8 mouse cellular contexts compared by ENCODE assay signal in genomic region chr2:146835241-146835990, GRCm38 (mm10). TPM values are rescaled to one million over a fixed set of nuclear protein-coding genes. Genes with fewer than 3 reads are reported as not detected.
DNase-seq lines count a peak whose midpoint lies in the region; ATAC-seq lines count a peak whose summit lies in the region.
"Had no signal": no experiment of that assay in that cellular context is flagged by ENCODE, and none has a peak within 500 bp of the region (broad histone marks: within the 10 kb centered on the region; RNA-seq: fewer than 3 reads in every experiment).

No protein-coding gene starts in this region.

- H3K27me3 ChIP-seq in liver, embryonic 13.5 days: peaks cover 92% of the 10 kb centered on the region
- H3K27me3 ChIP-seq in liver, embryonic 12.5 days (replicated peaks): peaks cover 91% of the 10 kb centered on the region
- peaks cover 90% of the 10 kb centered on the region for H3K27me3 ChIP-seq in embryonic facial prominence, embryonic 15.5 days

- H3K27ac ChIP-seq in liver, embryonic 13.5 days: no peak overlapping the region
- H3K27ac ChIP-seq in liver, embryonic 12.5 days: no peak overlapping the region
- H3K27ac ChIP-seq in embryonic facial prominence, embryonic 15.5 days (replicated peaks): no peak overlapping the region
- H3K27ac ChIP-seq: liver, embryonic 15.5 days had no signal

- 5% methylated on average over 20 of the region's 20 CpGs for WGBS in liver, embryonic 13.5 days (ENCODE audit: insufficient replicate concordance)
- 4% methylated on average over 20 of the region's 20 CpGs for WGBS in liver, embryonic 12.5 days (ENCODE audit: insufficient replicate concordance)
- 4% methylated on average over 20 of the region's 20 CpGs for WGBS in embryonic facial prominence, embryonic 15.5 days

- H3K36me3 ChIP-seq in liver, embryonic 13.5 days: no peaks in the 10 kb centered on the region
- no peaks in the 10 kb centered on the region for H3K36me3 ChIP-seq in liver, embryonic 12.5 days
- H3K36me3 ChIP-seq in embryonic facial prominence, embryonic 15.5 days: no peaks in the 10 kb centered on the region
- H3K36me3 ChIP-seq: liver, embryonic 15.5 days had no signal

- ATAC-seq in liver, embryonic 13.5 days (ENCODE audit: low read depth): no peak
- no peak for ATAC-seq in liver, embryonic 12.5 days
- ATAC-seq in embryonic facial prominence, embryonic 15.5 days (ENCODE audit: insufficient number of reproducible peaks, low FRiP score, low TSS enrichment, low read depth): 0 out of 2 replicates have a peak, but pooled peaks have one; percentile 24
- no peak for ATAC-seq in monocyte, adult 5-6 weeks (replicated peaks; ENCODE audit: insufficient number of reproducible peaks, low FRiP score, low TSS enrichment, poor library complexity, severe bottlenecking)

- no peak overlapping the region for H3K9ac ChIP-seq in liver, embryonic 13.5 days
- H3K9ac ChIP-seq in liver, embryonic 12.5 days: no peak overlapping the region
- no peak overlapping the region for H3K9ac ChIP-seq in embryonic facial prominence, embryonic 15.5 days
- H3K9ac ChIP-seq: liver, embryonic 15.5 days had no signal

- H3K9me3 ChIP-seq in liver, embryonic 13.5 days (replicated peaks): no peaks in the 10 kb centered on the region
- no peaks in the 10 kb centered on the region for H3K9me3 ChIP-seq in liver, embryonic 12.5 days (replicated peaks)
- H3K9me3 ChIP-seq in embryonic facial prominence, embryonic 15.5 days (replicated peaks): no peaks in the 10 kb centered on the region
- H3K9me3 ChIP-seq: liver, embryonic 15.5 days had no signal

- H3K4me1 ChIP-seq in liver, embryonic 13.5 days (replicated peaks): peaks cover 5% of the 10 kb centered on the region; the same call in 1 of the 2 replicates
- H3K4me1 ChIP-seq in liver, embryonic 12.5 days: 0 out of 2 replicates have a peak, but pooled peaks cover 4% of the 10 kb centered on the region
- H3K4me1 ChIP-seq in embryonic facial prominence, embryonic 15.5 days: peaks cover 22% of the 10 kb centered on the region
- H3K4me1 ChIP-seq: liver, embryonic 15.5 days had no signal

- no peak for DNase-seq in liver, embryonic 13.5 days
- peak; percentile 19 for DNase-seq in kidney, postnatal 14 days
- peak; percentile 22 for DNase-seq in retina, postnatal 1 day
- no peak for DNase-seq in cerebellum, adult 11-12 months

- no peak overlapping the region for H3K4me3 ChIP-seq in liver, embryonic 13.5 days (replicated peaks)
- no peak overlapping the region for H3K4me3 ChIP-seq in liver, embryonic 12.5 days
- peak overlapping the region; percentile 27 for H3K4me3 ChIP-seq in embryonic facial prominence, embryonic 15.5 days (replicated peaks)

- H3K4me2 ChIP-seq in liver, embryonic 13.5 days: peak overlapping the region; percentile 23; the same call in 1 of the 2 replicates
- no peak overlapping the region; the same call in 1 of the 2 replicates for H3K4me2 ChIP-seq in liver, embryonic 12.5 days
- peak overlapping the region; percentile 41; the same call in 1 of the 2 replicates for H3K4me2 ChIP-seq in embryonic facial prominence, embryonic 15.5 days (replicated peaks)
- H3K4me2 ChIP-seq: liver, embryonic 15.5 days had no signal

RNA-seq across cellular contexts. Expression of gene Kiz, which starts 20.2 kb away (rescaled TPM):
- 11.0 and 14.1 TPM in 2 replicates for polyA plus RNA-seq in liver, embryonic 13.5 days (2015; fragmentation: Nextera tagmentation; extraction: Ambion mirVana)
- 14.4 and 16.9 TPM in 2 replicates for polyA plus RNA-seq in liver, embryonic 12.5 days (2016; fragmentation: Nextera tagmentation; extraction: Ambion mirVana)
- 31.3 and 32.8 TPM in 2 replicates for polyA plus RNA-seq in embryonic facial prominence, embryonic 15.5 days (2015; fragmentation: Nextera tagmentation; extraction: Ambion mirVana)
- 28.7 to 31.7 TPM (median 30.8 TPM) in 3 replicates for total RNA-seq in monocyte, adult 5-6 weeks (2017)

Comparison
In these comparisons a context has a peak if more than half of its experiments do, and no peak if none do; other contexts are left out.
1. DNase-seq: peak in kidney, postnatal 14 days (single experiment) and retina, postnatal 1 day (single experiment); none in liver, embryonic 13.5 days (single experiment) and cerebellum, adult 11-12 months (single experiment).